Mouse (Mus musculus): ENCODE measurements around the gene Syncrip. TPM values are rescaled to one million over a fixed set of nuclear protein-coding genes. Genes with fewer than 3 reads are reported as not detected.

The Syncrip gene
- 89.2 TPM for polyA plus RNA-seq (2017; shearing (Covaris generic))

DNA sequence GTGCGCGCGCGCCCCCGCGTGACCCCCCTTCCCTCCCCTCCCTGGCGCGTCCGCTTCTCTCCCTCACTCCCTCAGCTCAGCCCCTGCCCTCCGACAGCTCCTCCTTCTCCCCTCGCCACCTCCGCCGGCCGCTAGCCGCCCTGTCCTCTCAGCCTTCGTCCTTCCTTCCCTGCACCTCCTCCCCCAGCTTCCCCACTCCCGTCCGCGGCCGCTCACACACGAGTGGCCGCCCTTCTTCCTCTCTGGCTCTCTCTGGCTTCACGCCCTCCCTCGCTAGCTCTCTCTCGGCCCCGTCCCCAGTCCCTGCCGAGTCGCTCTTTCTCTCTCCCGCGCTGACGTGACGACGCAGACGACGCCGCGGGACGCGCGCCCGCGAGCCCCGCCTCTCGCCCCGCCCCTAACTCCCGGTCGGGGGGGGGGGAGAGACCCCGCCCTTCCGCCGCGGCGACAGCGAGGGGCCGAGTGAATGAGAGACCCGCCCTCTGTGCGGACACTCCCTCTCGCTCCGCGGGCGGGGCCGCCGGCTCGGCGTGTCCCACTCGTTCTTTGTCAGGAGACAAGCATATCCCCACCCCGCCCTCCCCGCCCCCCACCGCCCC is at the start of gene Syncrip:
Gene Syncrip (minus strand): TSS at position 345 of the 599 bp plus-strand sequence.

GRCm38 (mm10) chr9:88438555-88439237 is 43.7 kb downstream of the Syncrip start, which contains the start of gene Snx14:
Snx14 (minus strand) TSS chr9:88438958.

Other genes with a start within 250 kb of the Syncrip start
- gene Nt5e, start 155.4 kb downstream of the Syncrip start, polyA plus RNA-seq (2017; shearing (Covaris generic)), result 91.8 TPM
- 33.2 TPM for gene Snx14, start 43.6 kb downstream of the Syncrip start, polyA plus RNA-seq (2017; shearing (Covaris generic))
- gene Gm20537, start 26.0 kb downstream of the Syncrip start, polyA plus RNA-seq (2017; shearing (Covaris generic)), result not detected
- gene Zfp949, start 65.4 kb upstream of the Syncrip start, polyA plus RNA-seq (2017; shearing (Covaris generic)), result 18.8 TPM
- not detected for gene Trim43a, start 98.3 kb upstream of the Syncrip start, polyA plus RNA-seq (2017; shearing (Covaris generic))
- 80.0 TPM for gene Mthfsl, start 237.7 kb upstream of the Syncrip start, polyA plus RNA-seq (2017; shearing (Covaris generic))
- 703 TPM for gene Bcl2a1d, start 249.3 kb upstream of the Syncrip start, polyA plus RNA-seq (2017; shearing (Covaris generic))

All from effector memory CD4-positive, alpha-beta T cell, adult 5 months (primary cell).